Mouse (Mus musculus): ENCODE measurements around the gene Gm42878.

The Gm42878 gene

DNA sequence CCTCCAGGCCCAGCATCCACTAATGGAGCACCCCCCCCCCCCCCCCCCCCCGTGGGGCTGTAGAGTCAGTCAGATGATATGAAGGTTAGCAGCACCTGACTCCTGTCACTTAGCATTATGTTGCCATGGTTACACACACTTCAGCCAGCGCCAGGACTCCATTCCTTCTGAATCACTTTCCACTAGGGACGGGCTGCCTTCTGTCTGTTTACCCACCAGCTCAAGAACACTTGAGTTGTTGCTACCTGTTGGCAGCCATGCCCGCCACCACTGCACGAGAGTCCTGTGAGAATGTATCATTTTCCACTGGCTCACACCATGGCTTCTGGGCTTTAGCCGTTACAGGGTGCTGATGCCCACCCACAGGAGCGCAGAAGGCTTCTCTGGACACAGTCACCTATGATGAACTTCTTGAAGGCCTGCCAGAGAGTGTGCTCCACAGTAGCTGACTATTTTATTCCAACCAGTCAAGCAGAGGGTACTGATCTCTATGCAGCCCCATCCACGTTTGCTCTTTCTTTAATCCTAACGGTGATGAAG, 24.7 kb upstream of the Gm42878 start:
- in situ Hi-C loops (cut with MboI; ENCODE audit: low pct_unique_long_range_greater_than_20kb in 1 of 2, low sequenced_read_pairs in 2 of 2, unreplicated experiment in 1 of 2), result no loop called here

DNA sequence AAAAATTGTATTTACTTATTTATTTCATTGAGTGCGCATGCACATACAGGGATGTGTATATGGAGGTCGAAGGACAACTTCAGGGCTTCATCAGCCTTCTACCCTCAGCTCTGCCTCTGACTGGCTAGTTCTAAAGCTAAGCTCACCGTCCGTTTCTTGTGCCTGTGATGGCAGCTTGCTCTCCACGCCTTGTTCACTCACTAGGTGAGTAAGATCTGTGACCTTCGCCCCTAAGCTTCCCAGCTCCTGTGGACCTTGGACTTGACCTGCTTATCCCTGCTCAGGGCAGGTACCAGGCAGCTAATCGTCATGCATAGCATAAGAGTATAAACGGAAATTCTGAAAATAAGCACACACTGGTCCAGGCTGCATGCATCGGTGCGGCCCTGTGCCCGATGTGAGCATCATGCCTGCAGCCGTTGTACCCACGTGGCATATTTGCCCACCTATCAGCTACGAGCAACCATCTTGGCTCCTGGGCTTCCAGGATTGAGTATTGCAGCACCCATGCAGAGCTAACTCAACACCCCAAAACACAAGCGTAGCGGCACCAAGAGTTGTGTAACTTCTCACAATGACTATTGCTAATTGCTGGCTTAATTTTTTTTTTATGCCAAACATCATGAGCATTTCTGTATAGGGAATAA, 20.9 kb upstream of the Gm42878 start:
- in situ Hi-C loops (cut with MboI; ENCODE audit: low pct_unique_long_range_greater_than_20kb in 1 of 2, low sequenced_read_pairs in 2 of 2, unreplicated experiment in 1 of 2), result no loop called here

DNA sequence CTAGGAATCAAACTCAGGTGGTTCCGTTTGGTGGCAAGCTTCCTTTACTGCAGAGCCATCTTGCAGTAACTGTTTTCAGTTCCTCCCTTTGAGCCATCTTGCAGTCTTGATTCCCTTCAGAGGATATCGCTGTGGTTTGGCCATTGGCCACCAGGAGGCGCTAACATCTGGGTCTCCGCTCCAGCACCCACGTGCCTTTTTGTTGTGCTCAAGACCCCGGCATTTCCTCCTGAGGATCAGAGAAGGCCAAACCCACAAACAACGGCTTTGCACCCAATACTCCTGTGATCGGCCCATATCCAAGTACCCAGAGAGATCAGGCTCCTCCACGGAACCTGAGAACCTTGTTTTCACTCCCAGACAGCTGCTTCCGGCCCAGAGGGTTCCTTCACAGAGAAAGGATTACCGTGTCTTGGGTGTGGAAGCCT, 19.2 kb upstream of the Gm42878 start:
- in situ Hi-C loops (cut with MboI; ENCODE audit: low pct_unique_long_range_greater_than_20kb in 1 of 2, low sequenced_read_pairs in 2 of 2, unreplicated experiment in 1 of 2), result loop anchor here in 1 of 2 experiments (5.0 kb wide), 1 partner anchor 43 kb away; no protein-coding TSS in a partner anchor

DNA sequence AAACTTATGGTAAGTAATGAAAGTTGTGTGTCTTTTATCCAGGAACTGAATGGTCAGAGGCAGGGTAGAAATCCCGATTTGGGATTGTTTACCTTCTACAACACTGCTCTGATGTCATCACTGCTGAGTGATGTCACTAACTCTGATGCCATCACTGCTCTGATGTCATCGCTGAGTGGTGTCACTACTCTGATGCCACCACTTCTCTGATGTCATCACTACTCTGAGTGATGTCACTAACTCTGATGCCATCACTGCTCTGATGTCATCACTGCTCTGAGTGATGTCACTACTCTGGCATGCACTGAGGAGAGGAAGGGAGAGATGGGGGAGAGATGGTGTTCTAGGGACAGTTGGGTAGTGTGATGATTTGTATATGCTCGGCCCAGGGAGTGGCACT, 17.2 kb upstream of the Gm42878 start:
- in situ Hi-C loops (cut with MboI; ENCODE audit: low pct_unique_long_range_greater_than_20kb in 1 of 2, low sequenced_read_pairs in 2 of 2, unreplicated experiment in 1 of 2), result loop anchor here in 1 of 2 experiments (5.0 kb wide), 1 partner anchor 45 kb away; no protein-coding TSS in a partner anchor

DNA sequence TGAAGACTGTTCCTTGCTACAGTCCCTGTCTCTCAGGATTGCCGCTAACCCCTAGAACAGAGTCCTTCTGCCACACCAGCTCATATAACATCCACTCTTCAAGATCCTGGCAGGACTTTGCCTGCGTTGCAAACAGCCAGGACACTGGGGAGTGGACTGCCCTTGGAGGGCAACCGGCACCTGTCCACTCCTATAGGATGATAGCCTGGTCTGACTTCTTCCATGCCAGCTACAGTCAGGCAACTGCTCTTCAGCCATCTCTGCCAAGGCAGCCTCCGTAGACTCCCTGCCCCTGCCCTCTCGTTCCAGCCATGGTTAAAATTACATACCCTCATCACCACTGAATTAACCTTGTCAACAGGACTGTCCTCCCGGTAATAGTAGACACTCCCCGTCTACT, 3.9 kb upstream of the Gm42878 start:
- in situ Hi-C loops (cut with MboI; ENCODE audit: low pct_unique_long_range_greater_than_20kb in 1 of 2, low sequenced_read_pairs in 2 of 2, unreplicated experiment in 1 of 2), result no loop called here

DNA sequence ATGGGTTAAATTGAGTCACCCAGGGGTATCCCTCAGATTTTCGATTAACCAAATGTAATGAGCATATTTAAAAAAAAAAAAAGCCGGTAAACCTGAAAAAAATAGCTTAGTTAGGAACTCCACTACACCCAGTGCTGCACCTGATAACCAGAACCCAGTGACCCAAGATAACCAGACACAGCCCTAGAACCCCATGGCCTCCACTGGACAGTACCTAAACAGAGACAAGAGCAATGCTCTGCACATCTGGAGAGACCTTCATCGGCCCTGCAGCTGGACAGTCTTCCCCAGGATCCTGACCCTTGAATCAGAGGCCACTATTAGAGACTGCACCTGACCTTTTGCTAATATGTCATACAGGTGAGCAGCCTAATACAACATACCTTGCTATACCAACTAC, 1.8 kb upstream of the Gm42878 start:
- in situ Hi-C loops (cut with MboI; ENCODE audit: low pct_unique_long_range_greater_than_20kb in 1 of 2, low sequenced_read_pairs in 2 of 2, unreplicated experiment in 1 of 2), result no loop called here

DNA sequence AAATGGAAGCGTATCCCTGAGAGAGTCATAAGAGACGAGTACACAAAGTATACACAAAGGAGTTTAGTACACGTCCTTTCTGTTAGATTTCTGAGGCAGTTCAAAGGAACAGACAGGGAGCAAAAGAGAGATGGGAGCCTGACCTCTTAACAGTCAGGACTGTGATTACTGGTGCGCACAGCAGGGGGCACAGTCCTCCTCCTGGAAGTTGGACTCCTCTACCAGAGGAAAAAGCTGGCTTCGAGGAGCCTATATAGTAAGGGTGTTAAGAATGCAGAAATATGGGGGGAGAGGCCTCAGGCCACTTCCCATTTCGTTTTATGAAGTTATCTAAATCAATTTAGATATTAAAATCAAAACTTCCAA, 1.2 kb upstream of the Gm42878 start:
- in situ Hi-C loops (cut with MboI; ENCODE audit: low pct_unique_long_range_greater_than_20kb in 1 of 2, low sequenced_read_pairs in 2 of 2, unreplicated experiment in 1 of 2), result no loop called here

DNA sequence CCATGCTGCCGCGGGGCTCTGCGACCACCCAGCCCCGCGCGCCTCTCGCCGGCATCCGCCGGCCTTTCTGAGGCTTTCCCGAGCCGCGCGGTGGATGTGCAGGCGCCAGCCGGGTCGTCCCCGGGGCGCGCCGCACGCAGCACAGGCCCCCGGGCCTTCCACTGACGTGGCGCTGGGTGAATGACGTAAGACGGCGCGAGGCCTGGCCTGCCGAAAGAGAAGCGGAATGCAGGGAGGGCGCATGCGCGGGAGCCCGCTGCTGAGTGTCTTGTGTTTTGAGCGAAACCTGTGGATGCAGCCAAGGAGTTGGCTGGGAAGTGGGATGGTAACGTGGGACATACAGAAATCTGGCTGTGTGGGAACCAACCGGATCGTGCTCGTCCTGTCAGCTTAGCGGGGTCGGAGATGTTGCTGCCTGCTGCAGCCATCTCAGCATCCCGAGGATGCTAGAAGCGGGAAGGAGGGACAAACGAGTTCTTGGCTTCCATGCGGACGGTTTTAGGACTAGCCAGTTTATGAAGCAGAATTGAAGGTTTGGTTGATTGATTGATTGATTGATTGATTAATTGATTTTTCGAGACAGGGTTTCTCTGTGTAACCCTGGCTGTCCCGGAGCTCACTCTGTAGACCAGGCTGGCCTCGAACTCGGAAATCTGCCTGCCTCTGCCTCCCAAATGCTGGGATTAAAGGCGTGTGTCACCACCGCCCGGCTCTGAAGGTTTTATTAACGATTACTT, 679 bp upstream of the Gm42878 start, which contains the start of gene Mapkapk5:
Gene Mapkapk5, minus strand, starts transcription at position 113 of the 737 bp plus-strand sequence.
- in situ Hi-C loops (cut with MboI; ENCODE audit: low pct_unique_long_range_greater_than_20kb in 1 of 2, low sequenced_read_pairs in 2 of 2, unreplicated experiment in 1 of 2), result no loop called here

DNA sequence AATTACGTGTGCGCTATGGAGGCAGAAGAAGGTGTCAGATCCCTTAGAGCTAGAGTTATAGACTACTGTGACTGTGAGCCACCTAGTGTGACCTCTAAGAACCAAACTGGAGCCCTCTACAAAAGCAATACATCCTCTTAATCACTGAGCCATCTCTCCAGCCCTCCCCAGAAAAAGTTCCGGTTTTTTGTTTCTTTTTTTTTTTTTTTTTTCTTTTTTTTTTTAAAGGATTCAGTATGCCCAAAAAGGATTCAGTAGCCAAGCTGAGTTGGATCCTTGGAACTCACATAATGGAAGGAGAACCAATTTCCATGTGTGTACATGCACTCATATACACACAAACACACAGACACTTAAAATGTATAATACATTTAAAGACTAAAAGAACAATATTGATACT, 1.9 kb downstream of the Gm42878 start:
- in situ Hi-C loops (cut with MboI; ENCODE audit: low pct_unique_long_range_greater_than_20kb in 1 of 2, low sequenced_read_pairs in 2 of 2, unreplicated experiment in 1 of 2), result no loop called here

DNA sequence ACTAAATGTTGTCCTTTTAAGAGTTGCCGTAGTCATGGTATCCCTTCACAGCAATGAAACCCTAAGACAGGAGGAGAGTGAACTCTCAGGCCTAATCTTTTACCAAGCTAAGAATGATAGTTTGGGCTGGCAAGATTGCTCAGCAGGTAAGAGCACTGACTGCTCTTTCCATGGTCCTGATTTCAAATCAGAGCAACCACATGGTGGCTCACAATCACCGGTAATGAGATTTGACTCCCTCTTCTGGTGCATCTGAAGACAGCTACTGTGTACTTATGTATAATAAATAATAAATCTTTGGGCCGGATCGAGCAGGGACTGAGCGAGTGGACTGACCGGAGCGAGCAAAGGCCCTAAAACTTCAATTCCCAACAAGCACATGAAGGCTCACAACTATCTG, 4.0 kb downstream of the Gm42878 start:
- in situ Hi-C loops (cut with MboI; ENCODE audit: low pct_unique_long_range_greater_than_20kb in 1 of 2, low sequenced_read_pairs in 2 of 2, unreplicated experiment in 1 of 2), result no loop called here

DNA sequence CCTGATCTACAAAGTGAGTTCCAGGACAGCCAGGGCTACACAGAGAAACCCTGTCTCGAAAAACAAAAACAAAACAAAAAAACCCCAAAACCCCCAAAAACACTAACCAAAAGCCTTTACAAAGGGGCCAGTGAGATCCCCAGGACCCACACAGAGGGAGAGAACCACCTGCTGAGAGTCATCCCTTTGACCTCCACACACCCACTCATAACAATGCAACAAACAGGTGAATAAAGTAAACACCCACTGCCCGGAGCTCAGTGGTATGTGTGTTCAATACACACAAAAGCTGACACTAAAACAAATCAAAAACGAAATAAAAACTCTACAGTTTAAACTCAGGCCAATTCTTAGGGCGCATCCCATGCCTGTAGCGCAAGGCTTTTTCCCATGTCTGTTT, 5.2 kb downstream of the Gm42878 start:
- in situ Hi-C loops (cut with MboI; ENCODE audit: low pct_unique_long_range_greater_than_20kb in 1 of 2, low sequenced_read_pairs in 2 of 2, unreplicated experiment in 1 of 2), result no loop called here

DNA sequence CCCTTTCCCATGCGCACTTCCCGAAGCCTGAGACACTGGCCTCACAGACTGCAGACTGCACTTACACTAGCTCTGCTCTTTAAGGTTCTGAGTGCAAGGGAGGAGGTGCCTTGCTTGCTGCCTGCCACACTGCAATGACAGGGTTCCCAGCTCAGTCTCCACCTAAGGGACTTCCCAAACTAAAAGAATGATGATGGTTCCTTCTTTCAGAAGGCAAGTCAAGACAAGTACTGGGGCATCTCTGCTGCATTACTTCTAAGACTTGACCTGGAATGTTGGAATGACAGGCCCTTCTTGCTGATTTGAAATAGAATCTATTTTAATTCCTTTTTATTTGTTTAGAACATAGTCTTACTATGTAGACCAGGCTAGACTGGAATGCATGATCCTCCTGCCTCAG, 7.7 kb downstream of the Gm42878 start:
- in situ Hi-C loops (cut with MboI; ENCODE audit: low pct_unique_long_range_greater_than_20kb in 1 of 2, low sequenced_read_pairs in 2 of 2, unreplicated experiment in 1 of 2), result no loop called here

DNA sequence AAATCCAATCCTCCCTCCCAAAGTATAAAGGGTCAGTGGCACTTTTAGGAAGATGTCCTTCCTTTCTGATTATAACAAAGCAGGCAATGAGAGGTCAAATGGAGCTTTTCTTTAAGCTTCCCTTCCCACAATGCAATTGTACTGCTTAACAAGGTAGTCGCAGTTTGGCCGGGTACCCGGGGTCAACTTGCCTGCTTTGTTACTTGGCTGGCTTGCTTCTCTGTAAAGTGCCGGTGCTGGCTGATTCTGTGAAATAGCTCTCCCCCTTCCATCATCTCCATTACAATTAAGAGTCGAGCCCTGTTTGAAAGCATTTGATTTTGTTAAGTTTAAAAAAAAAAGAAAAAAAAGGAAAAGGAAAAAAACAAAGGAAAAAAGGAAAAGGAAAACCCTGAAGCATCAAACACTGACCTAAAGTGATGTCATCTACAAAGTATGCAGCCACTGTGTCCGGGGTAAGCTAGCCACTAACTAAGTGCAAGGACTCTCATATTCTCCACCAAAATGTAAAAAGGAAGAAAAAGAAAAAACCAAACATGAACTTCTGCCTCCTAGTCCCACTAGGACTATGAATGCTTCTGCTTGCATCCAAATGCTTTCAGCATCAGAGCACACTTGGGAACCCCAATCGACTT, 8.2 kb downstream of the Gm42878 start:
- in situ Hi-C loops (cut with MboI; ENCODE audit: low pct_unique_long_range_greater_than_20kb in 1 of 2, low sequenced_read_pairs in 2 of 2, unreplicated experiment in 1 of 2), result no loop called here

DNA sequence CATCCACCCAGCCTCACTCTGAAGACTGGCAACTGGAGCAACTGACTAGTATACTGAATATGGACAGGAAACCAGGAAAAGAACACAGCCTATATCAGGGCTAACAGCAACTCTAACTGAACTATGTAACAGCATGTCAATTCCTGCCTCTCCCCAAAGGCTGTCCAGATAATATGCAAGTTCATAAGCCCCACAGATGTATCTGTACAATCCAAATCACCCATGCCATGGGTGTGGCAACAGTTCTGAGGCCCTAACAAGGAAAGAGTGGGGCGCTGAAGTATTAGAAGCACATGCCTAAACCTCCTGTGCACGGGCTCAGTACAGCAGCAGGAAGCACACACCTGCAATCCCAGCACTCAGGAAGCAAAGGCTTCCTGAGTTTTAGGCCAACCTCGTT, 10.2 kb downstream of the Gm42878 start:
- in situ Hi-C loops (cut with MboI; ENCODE audit: low pct_unique_long_range_greater_than_20kb in 1 of 2, low sequenced_read_pairs in 2 of 2, unreplicated experiment in 1 of 2), result no loop called here

DNA sequence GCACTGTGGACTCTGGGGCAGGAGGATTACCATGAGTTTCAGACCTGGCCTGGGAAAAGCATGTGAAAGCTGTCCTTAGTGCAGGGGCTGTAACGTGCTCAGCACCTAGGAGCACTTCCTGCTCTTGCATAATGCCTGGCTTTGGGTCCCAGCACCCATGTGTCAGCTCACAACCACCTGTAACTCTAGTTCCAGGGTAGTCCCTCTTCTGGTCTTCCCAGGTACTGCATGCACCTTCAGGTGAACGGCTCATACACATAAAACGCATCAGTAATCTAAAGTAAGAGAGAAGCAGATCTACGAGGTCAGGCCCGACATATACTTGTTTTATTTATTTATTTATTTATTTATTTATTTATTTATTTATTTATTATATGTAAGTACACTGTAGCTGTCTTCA, 10.8 kb downstream of the Gm42878 start:
- in situ Hi-C loops (cut with MboI; ENCODE audit: low pct_unique_long_range_greater_than_20kb in 1 of 2, low sequenced_read_pairs in 2 of 2, unreplicated experiment in 1 of 2), result no loop called here

DNA sequence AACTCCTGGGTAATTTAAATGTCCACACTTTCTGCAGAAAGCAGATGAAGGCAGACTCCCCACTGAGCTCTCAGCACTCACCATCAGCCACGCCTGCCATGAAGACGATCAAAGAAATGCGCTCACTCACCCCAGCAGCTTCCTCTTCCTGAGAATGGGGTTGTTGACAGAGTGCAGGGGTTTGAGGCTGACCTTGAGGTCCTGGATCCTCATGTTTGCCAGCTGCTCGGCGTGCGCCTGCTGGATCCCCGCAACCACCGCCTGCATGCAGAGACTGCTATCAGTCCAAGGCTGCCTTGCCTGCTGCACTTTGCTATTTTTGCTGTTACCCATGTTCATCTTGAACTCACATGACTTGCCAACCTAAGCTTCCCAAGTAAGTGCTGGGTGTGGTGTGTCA, 18.3 kb downstream of the Gm42878 start:
- in situ Hi-C loops (cut with MboI; ENCODE audit: low pct_unique_long_range_greater_than_20kb in 1 of 2, low sequenced_read_pairs in 2 of 2, unreplicated experiment in 1 of 2), result no loop called here

DNA sequence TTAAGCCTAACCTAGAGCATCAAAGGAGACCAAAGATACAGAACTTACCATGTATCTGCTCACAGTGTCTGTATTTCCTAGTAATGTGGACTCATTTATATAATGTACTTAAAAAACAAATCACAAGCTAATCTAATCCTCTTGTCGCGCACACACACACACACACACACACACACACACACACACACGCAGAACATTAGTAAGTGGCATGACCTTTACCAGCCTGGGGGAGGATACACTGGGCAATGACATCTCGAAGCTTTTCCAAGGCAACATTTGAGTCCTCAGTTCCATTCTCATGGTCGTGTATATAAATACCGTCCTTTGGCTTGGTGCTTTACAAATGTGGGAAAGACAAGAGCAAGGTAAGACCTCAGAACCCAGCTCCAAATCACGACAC, 18.8 kb downstream of the Gm42878 start:
- in situ Hi-C loops (cut with MboI; ENCODE audit: low pct_unique_long_range_greater_than_20kb in 1 of 2, low sequenced_read_pairs in 2 of 2, unreplicated experiment in 1 of 2), result no loop called here

DNA sequence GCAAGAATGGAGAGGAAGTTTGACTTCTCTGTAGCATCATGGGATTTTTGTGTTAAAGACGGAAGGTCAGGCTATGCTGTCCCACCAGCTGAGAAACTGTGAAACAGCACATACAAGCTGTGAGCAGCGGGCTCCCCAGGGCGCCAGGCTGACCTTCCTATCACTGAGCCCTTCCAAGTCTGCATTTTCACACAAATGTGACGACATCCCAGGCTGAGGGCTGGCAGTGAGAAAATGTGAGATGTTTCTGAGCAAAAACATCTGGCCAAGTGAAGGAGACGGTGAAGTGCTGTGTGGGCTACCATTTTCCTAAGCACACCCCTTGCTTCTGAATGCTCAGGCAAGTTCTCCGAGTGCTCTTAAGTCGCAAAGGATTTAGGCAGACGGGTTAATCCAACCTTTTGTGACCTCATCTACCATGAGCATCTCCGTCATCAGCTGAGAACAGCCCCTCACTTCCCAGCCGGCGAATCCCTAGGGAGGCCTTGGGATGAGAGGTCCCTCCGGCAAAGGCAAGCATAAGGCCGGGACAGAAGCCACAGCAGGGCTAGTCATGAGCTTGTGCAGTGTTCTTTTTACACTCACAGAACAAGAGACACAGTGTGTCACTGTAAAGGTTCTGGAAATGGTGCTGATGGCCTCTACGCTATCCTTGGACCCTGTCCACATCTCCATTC, 19.4 kb downstream of the Gm42878 start:
- in situ Hi-C loops (cut with MboI; ENCODE audit: low pct_unique_long_range_greater_than_20kb in 1 of 2, low sequenced_read_pairs in 2 of 2, unreplicated experiment in 1 of 2), result no loop called here

DNA sequence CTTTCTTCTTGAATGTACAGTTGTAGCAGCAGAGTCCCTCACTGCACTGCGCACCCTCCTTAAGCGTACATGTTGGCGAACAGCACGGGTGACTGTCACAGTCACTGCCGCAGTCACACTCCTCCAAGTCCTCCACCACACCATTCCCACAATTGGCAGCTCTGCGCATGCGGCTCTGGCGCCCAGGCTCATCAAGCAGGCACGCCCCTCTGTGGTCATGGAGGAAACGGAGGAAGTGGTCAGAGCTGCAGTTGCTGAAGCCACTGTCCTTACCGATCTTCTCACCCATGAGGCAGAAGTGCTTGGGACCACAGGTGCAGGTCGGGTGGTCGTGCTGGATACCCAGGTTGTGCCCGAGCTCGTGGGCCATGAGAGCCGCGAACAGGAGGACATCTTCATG, 25.5 kb downstream of the Gm42878 start:
- in situ Hi-C loops (cut with MboI; ENCODE audit: low pct_unique_long_range_greater_than_20kb in 1 of 2, low sequenced_read_pairs in 2 of 2, unreplicated experiment in 1 of 2), result loop anchor here in 1 of 2 experiments (10.0 kb wide), 1 partner anchor 85 kb away; no protein-coding TSS in a partner anchor

All from mouse embryonic stem cell (cell line).